Mouse (Mus musculus) G1E-ER4 (cell line): ENCODE measurements around the gene Hspa12a. TPM values are rescaled to one million over a fixed set of nuclear protein-coding genes. Genes with fewer than 3 reads are reported as not detected.

Experiments used
- GATA1 ChIP-seq: IDR thresholded peaks from one replicate; pipeline ENCODE4 v1.8.0; 2012; ENCODE audit warnings: low read length, inconsistent platforms
- polyA plus RNA-seq: library from polyadenylated mRNA; stranded (reverse); fragments of >175 nt; gene quantifications from 2 replicates; pipeline ENCODE4 v1.2.3, GENCODE M21; 2012

Gene Hspa12a
- polyA plus RNA-seq, 1 experiment: 0.15 TPM

GRCm38 (mm10) chr19:58850719-58851466 lies 92.6 kb downstream of the Hspa12a start:
- no peak for TF ChIP-seq GATA1

- TF ChIP-seq GATA1: no peak
Measured at GRCm38 (mm10) chr19:58849333-58850131, 93.9 kb downstream of the Hspa12a start.

- no peak for TF ChIP-seq GATA1
Measured at GRCm38 (mm10) chr19:58843606-58844005, 99.8 kb downstream of the Hspa12a start.

GRCm38 (mm10) chr19:58840721-58841271 lies 102.7 kb downstream of the Hspa12a start:
- no peak for TF ChIP-seq GATA1

GRCm38 (mm10) chr19:58839806-58840205 lies 103.6 kb downstream of the Hspa12a start:
- TF ChIP-seq GATA1: no peak

GRCm38 (mm10) chr19:58839345-58839744 lies 104.1 kb downstream of the Hspa12a start:
- no peak for TF ChIP-seq GATA1

GRCm38 (mm10) chr19:58838706-58839105 lies 104.7 kb downstream of the Hspa12a start:
- no peak for TF ChIP-seq GATA1

GRCm38 (mm10) chr19:58833639-58834180 lies 109.7 kb downstream of the Hspa12a start:
- TF ChIP-seq GATA1: no peak

GRCm38 (mm10) chr19:58832988-58833387 lies 110.5 kb downstream of the Hspa12a start:
- TF ChIP-seq GATA1: no peak

- TF ChIP-seq GATA1: no peak
Measured at GRCm38 (mm10) chr19:58831280-58831922, 112.1 kb downstream of the Hspa12a start.

- TF ChIP-seq GATA1: no peak
Measured at GRCm38 (mm10) chr19:58830182-58830581, 113.3 kb downstream of the Hspa12a start.

GRCm38 (mm10) chr19:58829575-58829974 lies 113.9 kb downstream of the Hspa12a start:
- no peak for TF ChIP-seq GATA1

GRCm38 (mm10) chr19:58827656-58828055 lies 115.8 kb downstream of the Hspa12a start:
- TF ChIP-seq GATA1: no peak

- no peak for TF ChIP-seq GATA1
Measured at GRCm38 (mm10) chr19:58824316-58824715, 119.1 kb downstream of the Hspa12a start.

GRCm38 (mm10) chr19:58823301-58823700 lies 120.2 kb downstream of the Hspa12a start:
- TF ChIP-seq GATA1: no peak
